Mouse (Mus musculus) thymus, postnatal 0 days (tissue): ENCODE measurements at regions not wholly inside any gene's neighbourhood (a gene's known extent, or its start where the extent isn't known, plus 50 kb on each side); places are given as distances from the start of the nearest gene placed in this dataset.

Experiments used
- DNase-seq: peaks from one replicate; pipeline ENCODE4 v3.0.0-alpha.2; 2015; ENCODE audit warnings: low spot score

GRCm38 (mm10) chr1:73140557-73141345 lies 125.0 kb upstream of the Tnp1 start:
- DNase-seq, result no peak

DNA sequence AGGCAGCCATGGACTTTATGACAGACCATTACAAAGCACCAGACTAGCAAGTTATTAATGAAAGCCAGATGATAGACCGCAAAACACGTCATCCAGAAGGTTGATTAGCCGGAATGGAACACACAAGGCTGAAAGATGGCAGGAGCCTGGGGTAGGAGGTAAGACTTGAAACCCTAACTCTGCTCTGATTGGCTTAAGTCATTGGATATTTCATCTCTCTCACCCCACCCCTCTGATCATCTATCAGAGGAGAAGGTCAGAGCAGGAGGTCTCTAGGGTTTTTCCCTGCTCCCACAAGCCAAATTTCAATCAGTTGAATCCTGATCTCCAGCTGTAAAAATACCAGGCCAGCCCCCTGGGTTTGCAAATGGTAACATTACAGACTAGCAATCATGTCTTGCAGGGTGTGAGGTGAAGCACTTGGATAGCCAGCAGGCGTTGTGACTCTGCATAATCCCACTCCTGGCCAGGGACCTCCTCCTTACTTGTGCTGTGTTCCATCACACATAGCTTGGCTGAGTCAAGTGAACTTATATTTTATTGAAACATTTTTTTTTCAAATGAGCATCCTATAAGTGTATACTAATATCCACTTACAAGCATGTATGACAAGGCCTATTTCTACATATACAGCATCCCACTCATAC lies 114.6 kb upstream of the Tnp1 start:
- no peak for DNase-seq

GRCm38 (mm10) chr1:73123012-73123411 lies 107.3 kb upstream of the Tnp1 start:
- no peak for DNase-seq

GRCm38 (mm10) chr1:73118661-73119060 lies 103.0 kb upstream of the Tnp1 start:
- no peak for DNase-seq

GRCm38 (mm10) chr1:73116526-73116925 lies 100.8 kb upstream of the Tnp1 start:
- DNase-seq, result no peak

DNA sequence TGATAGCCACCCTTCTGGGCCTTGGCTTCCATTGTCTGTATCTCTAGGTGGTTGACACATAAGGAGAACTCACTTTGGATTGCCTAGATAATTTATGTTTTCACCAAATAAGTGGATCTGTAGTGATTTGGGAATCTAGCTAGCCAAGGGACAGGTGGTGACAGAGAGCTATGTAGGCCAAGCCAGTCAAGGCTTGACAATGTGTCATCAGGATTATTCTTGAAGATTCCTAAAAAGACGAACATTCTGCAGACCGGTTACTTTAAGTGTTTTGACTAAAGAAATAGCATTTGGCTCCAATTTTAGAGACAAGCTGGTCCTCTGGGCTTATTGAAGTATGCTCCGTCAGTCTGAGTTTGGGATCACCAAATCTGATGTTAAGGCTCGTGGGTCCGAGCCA lies 100.1 kb upstream of the Tnp1 start:
- DNase-seq, result no peak

DNA sequence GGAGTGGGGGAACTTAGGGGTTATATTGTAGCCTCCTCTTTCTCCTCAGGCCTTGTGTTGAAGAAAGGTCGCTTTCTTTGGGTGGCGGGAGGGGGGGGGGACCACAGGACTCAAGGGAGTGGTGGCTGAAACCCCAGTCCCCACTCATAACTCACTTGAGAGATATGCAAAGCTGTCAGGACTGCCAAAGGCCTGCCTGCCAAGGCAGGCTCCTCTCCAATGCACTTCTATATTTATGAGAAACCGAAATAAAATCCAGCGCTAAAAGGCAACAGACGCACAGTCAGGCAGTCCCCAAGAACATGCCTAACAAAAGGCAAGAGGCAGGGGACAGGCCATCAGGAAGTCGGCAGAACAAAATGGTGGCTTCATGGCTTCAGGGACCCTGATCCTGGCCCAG lies 97.4 kb upstream of the Tnp1 start:
- no peak for DNase-seq

DNA sequence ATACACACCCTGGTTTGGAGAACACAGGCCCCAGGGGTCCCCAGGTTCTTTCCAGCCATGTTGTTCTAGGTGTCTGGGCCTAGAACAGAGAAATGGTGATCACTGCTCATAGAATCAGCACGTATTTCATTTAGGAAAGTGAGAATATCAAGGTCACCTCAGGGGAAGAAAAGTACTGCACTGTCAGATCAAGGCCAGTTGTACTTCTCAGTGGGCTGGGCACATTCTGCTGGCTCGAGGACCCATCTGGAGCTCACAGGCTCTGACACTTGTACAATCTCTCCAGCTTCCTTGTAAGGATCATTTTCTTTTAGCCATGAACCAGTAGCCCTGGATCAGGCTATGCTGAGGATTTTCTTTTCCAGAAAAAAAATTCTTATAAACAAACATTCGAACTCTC lies 97.0 kb upstream of the Tnp1 start:
- no peak for DNase-seq

- DNase-seq, result no peak
Measured at GRCm38 (mm10) chr1:73111911-73112310, 96.2 kb upstream of the Tnp1 start.

GRCm38 (mm10) chr1:73105856-73106463 lies 90.3 kb upstream of the Tnp1 start:
- no peak for DNase-seq

DNA sequence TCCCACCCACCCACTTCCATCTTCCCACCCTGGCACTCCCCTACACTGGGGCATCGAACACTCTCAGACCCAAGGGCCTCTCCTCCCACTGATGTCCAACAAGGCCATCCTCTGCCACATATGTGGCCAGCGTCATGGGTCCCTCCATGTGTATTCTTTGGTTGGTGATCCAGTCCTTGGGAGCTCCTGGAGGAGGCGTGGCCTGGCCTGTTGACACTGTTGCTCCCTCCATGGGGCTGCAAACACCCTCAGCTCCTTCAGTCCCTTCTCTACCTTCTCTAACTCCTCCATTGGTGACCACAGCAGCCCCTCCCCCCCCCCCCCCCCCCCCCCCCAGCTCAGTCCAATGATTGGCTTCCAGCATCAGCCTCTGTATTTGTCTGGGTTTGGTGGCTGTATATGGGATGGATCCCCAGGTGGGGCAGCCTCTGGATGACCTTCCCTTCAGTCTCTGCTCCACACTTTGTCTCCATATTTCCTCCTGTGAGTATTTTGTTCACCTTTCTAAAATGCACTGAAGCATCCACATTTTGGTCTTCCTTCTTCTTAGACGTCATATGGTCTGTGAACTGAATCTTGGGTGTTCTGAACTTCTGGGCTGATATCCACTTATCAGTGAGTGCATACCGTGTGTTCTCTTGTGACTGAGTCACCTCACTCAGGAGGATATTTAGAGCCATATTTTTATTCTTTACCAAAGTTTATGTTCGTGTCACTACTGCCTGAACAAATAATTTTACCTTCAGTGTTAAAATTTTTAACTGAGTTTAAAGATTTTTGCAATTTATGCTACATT lies 82.1 kb upstream of the Tnp1 start:
- DNase-seq, result no peak

- DNase-seq, result no peak
Measured at GRCm38 (mm10) chr1:73089636-73090035, 73.9 kb upstream of the Tnp1 start.

GRCm38 (mm10) chr1:73088494-73088893 lies 72.8 kb upstream of the Tnp1 start:
- no peak for DNase-seq

- DNase-seq, result no peak
Measured at GRCm38 (mm10) chr1:73084946-73085345, 69.2 kb upstream of the Tnp1 start.

DNA sequence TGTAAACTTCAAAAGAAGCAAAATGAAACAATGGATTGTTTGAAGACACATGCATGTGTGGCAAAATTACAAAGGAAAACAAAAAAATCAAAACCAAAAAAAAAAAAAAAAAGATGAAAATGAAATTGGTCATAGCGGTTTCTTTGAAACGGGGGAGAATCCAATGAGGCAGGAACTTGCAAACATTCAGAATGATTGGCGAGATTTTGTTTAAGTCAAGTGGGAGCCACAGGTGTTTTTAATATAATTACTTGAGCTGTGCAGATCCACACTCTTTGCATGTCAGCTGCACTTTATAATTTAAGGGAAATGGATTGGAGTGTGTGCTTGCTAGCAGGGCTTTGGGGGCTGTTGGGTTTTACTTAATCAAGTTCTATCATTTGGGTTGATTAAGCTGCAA lies 67.7 kb upstream of the Tnp1 start:
- no peak for DNase-seq

- no peak for DNase-seq
Measured at GRCm38 (mm10) chr1:73079518-73079917, 63.8 kb upstream of the Tnp1 start.

- DNase-seq, result no peak
Measured at GRCm38 (mm10) chr1:73077156-73077555, 61.4 kb upstream of the Tnp1 start.

DNA sequence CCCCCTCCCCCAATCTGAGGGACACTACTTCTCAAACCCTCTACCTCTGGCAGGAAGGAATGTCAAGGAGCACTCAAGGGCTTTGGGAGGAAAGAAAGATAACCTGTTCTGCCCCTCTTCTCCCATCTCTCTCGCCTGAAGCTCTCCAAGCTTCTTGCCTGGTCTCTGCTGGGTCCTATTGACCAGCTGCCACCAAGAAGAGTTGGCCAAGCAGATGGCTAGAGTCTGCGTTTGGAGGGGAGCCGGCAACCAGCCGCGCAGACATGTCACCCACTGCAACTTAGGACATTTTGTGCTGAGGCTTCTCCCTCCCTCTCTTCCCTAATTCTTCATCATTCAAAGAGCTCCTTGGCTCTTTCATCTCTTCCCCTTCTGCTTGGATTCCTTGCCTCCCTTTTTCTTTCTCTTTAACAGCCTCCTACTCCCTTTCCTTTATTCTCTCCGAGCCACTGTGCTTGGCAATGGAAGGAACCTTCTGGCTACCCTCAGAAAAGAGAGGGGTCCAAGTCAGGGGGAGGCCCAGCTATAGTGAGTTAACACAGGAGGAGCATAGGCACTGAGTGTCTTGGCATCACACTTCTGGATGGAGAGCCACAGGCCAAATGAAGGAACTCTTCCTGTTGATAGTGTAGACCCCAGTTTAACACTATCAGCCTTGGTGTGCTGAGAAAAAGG lies 60.1 kb upstream of the Tnp1 start:
- no peak for DNase-seq

DNA sequence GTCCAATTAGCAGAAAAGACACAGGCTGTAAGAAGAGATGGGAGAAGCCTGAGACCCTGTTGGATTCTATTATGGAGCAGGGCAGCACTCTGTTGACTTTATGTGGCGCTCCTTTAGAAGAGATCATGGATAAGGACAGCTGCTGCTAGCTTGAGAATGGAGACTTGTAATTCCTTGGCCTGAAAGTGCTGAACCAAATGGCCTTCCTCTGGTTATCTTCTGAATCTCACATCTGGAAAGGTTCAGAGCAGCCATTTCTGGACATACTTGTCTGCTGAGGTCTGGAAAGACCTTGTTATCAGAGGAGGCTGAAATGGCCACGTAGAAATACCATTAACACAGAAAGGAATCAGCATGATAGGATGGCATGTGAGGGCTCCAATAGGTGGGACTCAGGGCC lies 59.5 kb upstream of the Tnp1 start:
- no peak for DNase-seq

GRCm38 (mm10) chr1:73074525-73074924 lies 58.8 kb upstream of the Tnp1 start:
- DNase-seq, result no peak

- DNase-seq, result no peak
Measured at GRCm38 (mm10) chr1:73072237-73072904, 56.7 kb upstream of the Tnp1 start.
